Mouse (Mus musculus): Measurements from ENCODE around the gene Plp2.

DNA sequence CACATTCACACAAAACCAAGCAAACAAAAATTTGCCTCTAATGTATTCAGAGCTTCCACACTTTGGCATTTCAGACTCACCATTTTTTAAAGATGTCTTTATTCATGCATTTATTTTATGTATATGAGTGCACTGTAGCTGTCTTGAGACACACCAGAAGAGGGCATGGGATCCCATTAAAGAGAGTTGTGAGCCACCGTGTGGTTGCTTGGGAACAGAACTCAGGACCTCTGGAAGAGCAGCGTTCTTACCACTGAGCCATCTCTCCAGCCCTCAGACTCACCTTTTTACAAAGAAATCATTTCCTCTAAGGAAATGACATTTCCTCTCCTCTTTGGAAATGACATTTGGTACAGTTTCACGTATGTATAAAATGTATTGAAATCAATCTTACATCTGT is 7.8 kb upstream of the Plp2 start:
- TF ChIP-seq GATA1 (IDR thresholded peaks at IDR 0.05; ENCODE audit: low read length) (no peak), TAL1 (IDR thresholded peaks at IDR 0.05; ENCODE audit: low read length) (no peak)

Measured in erythroblast, embryonic 14.5 days (primary cell).